Mouse (Mus musculus): ENCODE measurements around the gene Olfr914.

DNA sequence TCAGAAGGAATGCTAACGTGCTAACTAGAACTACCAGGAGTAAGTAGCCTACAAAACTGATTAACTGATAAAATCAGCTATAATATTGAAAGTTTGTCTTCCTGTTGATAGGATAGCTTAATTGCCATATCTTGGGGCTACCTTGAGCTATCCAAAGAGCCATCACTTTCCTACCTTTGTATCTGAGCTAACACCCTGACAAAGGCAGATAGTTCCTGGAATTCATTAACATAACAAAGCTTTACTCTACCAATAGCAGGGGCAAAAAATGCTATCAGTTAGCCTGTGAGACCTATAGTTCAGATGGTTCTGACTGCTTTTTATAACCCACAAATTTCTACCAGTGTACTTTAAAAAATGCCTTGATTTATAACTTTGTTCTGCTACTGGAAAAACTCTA, 13.8 kb upstream of the Olfr914 start:
- TF ChIP-seq CTCF (IDR thresholded peaks at IDR 0.05; ENCODE audit: low read depth, low read length), result no peak
- no peak for TF ChIP-seq POLR2A (IDR thresholded peaks at IDR 0.05; ENCODE audit: extremely low read depth, insufficient read depth, low read length)
